Mouse (Mus musculus): ENCODE measurements around the gene Rfx5. TPM values are rescaled to one million over a fixed set of nuclear protein-coding genes. Genes with fewer than 3 reads are reported as not detected.

Rfx5 gene
- polyA plus RNA-seq, 1 experiment from 2014 or later: 13.7 TPM

DNA sequence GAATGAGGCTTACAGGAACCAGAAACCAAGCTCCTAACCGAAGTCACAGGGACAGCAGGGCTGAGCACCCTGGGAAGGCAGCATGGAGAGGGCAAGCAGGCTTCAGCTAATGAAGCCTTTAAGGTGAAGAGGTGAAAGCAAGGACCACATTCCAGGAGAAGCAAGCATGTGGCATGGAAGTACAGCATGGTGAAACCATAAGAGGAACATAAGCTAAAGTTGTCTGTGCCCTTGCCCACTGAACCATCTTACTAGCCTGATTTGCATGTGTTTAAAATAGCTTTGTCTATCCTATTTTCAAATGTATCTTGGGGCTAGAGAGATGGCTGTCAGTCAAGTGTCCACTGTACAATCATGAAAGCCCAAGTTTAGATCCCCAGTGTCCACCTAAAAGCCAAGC is 12.0 kb downstream of the Rfx5 start:
- Histone ChIP-seq H3K4me2 (ENCODE audit: low read depth, severe bottlenecking) (no peak overlapping the region), H3K4me1 (ENCODE audit: control insufficient read depth, insufficient read depth, low read length) (no peaks in the 10 kb centered on the region), H3K9ac (ENCODE audit: low read length) (no peak overlapping the region), H3K4me3 (ENCODE audit: low read depth, low read length) (no peak overlapping the region), H3K36me3 (ENCODE audit: control insufficient read depth, insufficient read depth, low read length) (no peaks in the 10 kb centered on the region), H3K27ac (replicated peaks; ENCODE audit: low read depth, low read length) (no peak overlapping the region), H3K27me3 (ENCODE audit: control insufficient read depth, insufficient read depth, low read length) (no peaks in the 10 kb centered on the region), H3K9me3 (ENCODE audit: control insufficient read depth, low read length) (no peaks in the 10 kb centered on the region)
- ATAC-seq (ENCODE audit: insufficient number of reproducible peaks, low FRiP score, low TSS enrichment, low read depth): no peak
- DNase-seq (ENCODE audit: low spot score): no peak
- 79% methylated on average over 1 of the region's 1 CpGs for WGBS

GRCm38 (mm10) chr3:94972552-94972951 is 18.7 kb downstream of the Rfx5 start:
- no peak overlapping the region for H3K9ac ChIP-seq (ENCODE audit: low read length)
- no peak overlapping the region for H3K4me2 ChIP-seq (ENCODE audit: low read depth, severe bottlenecking)
- H3K27me3 ChIP-seq (ENCODE audit: control insufficient read depth, insufficient read depth, low read length): no peaks in the 10 kb centered on the region
- no peak overlapping the region for H3K27ac ChIP-seq (replicated peaks; ENCODE audit: low read depth, low read length)
- no peak for ATAC-seq (ENCODE audit: insufficient number of reproducible peaks, low FRiP score, low TSS enrichment, low read depth)
- peaks cover 5% of the 10 kb centered on the region; the same call in 1 of the 2 replicates for H3K4me1 ChIP-seq (ENCODE audit: control insufficient read depth, insufficient read depth, low read length)
- no peaks in the 10 kb centered on the region for H3K9me3 ChIP-seq (ENCODE audit: control insufficient read depth, low read length)
- WGBS: 88% methylated on average over 3 of the region's 3 CpGs
- H3K4me3 ChIP-seq (ENCODE audit: low read depth, low read length): no peak overlapping the region
- no peaks in the 10 kb centered on the region for H3K36me3 ChIP-seq (ENCODE audit: control insufficient read depth, insufficient read depth, low read length)
- no peak for DNase-seq (ENCODE audit: low spot score)

DNA sequence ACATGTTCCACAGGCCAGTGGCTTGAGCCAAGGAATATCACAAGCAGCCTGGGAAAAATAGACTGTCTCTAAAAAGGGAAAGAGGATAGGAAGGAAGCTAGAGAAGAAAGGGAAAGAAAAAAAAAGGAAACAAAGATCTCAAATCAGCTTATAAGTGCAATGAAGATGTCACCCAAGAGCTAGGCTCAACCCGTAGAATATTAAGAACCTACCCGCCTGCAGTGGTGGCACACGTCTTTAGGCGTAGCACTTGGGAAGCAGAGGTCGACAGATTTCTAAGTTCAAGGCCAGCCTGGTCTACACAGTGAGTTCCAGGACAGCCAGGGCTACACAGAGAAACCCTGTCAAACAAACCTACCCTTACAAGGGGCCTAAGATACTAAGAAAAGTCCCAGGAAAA is 19.7 kb downstream of the Rfx5 start:
- ATAC-seq (ENCODE audit: insufficient number of reproducible peaks, low FRiP score, low TSS enrichment, low read depth) (no peak), DNase-seq (ENCODE audit: low spot score) (no peak)
- WGBS: 92% methylated on average over 5 of the region's 5 CpGs
- Histone ChIP-seq H3K36me3 (ENCODE audit: control insufficient read depth, insufficient read depth, low read length) (no peaks in the 10 kb centered on the region), H3K4me1 (ENCODE audit: control insufficient read depth, insufficient read depth, low read length) (peaks cover 5% of the 10 kb centered on the region; the same call in 1 of the 2 replicates), H3K27ac (replicated peaks; ENCODE audit: low read depth, low read length) (no peak overlapping the region), H3K9ac (ENCODE audit: low read length) (no peak overlapping the region), H3K9me3 (ENCODE audit: control insufficient read depth, low read length) (no peaks in the 10 kb centered on the region), H3K4me2 (ENCODE audit: low read depth, severe bottlenecking) (peak overlapping the region; percentile 53; the same call in 1 of the 2 replicates), H3K27me3 (ENCODE audit: control insufficient read depth, insufficient read depth, low read length) (no peaks in the 10 kb centered on the region), H3K4me3 (ENCODE audit: low read depth, low read length) (no peak overlapping the region)

DNA sequence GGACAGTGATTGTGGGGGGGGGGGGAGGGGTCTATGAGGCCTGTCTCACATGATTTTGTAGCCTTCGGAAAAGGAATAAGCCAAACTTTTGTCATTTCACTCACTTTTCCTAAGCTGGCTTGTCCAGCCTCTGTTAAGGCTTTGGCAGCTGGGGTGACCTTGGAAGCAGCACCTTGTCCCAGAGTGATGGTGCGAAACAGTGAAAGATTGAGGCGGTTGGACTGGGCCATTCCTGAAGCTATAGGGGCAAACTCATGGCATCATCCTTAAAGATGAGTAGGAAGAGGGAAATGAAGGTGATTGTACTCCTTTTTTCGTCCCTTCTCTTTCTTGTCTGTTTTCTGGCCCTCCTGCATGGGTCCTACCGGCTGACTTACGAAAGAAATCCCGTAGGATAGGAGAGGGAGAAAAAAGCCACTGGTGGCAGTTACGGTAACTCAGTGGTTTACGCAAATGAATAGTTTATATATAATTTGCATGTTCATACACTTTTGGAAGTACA is 20.2 kb downstream of the Rfx5 start:
- 27% methylated on average over 9 of the region's 9 CpGs for WGBS
- 0 out of 2 replicates have a peak, but pooled peaks have one; percentile 20 for ATAC-seq (ENCODE audit: insufficient number of reproducible peaks, low FRiP score, low TSS enrichment, low read depth)

DNA sequence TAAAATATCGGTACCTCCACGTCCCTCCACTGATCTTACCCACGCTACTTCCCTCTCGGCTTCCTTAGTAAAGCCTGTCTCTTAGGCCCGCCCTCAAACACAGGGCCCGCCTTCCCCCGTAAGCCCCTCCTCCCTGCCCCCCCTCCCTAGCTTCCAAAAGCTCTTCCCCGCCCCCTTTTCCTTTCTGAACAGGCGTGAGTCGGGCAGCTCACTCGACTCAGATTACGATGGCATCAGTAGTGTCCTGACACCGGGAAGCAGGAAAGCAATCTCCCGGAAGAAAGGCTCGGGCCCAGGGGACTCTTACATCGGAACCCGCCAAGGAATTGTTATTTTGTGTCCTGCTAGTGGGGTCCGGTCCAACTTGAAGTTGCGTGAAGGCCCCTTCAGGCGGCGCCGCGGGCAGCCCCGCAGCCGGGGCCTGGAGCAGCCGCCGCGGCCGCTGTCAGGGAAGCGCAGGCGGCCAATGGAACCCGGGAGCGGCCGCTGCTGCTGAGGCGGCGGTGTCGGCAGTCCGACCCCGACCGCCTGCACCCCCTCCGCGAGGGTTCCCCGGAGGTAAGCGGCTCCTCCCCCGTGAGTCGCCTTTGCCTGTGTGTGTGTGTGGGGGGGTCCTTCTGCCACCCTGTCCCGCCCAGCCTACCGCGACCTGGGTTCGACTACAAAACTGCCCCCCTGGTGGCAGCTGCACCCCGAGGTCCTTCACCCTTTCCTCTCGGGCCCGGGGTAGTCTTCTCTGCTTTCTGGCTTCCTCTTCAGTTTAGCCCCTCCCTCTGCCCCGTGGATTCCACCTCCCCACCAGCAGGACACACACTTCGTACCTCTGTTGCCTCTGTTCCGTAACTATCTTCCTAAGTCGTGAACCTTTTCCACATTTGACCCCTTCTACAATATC is 20.9 kb downstream of the Rfx5 start, which contains the start of gene Pi4kb:
Gene Pi4kb, plus strand, starts transcription at position 204 of the 895 bp plus-strand sequence.
- H3K27ac ChIP-seq (replicated peaks; ENCODE audit: low read depth, low read length): 0 out of 2 replicates have a peak within 1 kb of the TSS, but pooled peaks have one; percentile 57
- WGBS: under 1% methylated on average over 51 of the region's 57 CpGs
- H3K9me3 ChIP-seq (ENCODE audit: control insufficient read depth, low read length): no peaks in the 10 kb centered on the region
- H3K27me3 ChIP-seq (ENCODE audit: control insufficient read depth, insufficient read depth, low read length): no peaks in the 10 kb centered on the region
- H3K9ac ChIP-seq (ENCODE audit: low read length): peak within 1 kb of the TSS; percentile 71
- H3K4me3 ChIP-seq (ENCODE audit: low read depth, low read length): peak within 1 kb of the TSS; percentile 72
- H3K36me3 ChIP-seq (ENCODE audit: control insufficient read depth, insufficient read depth, low read length): no peaks in the 10 kb centered on the region
- peak within 1 kb of the TSS; percentile 53 for H3K4me2 ChIP-seq (ENCODE audit: low read depth, severe bottlenecking)
- peak; percentile 93 for ATAC-seq (ENCODE audit: insufficient number of reproducible peaks, low FRiP score, low TSS enrichment, low read depth)
- H3K4me1 ChIP-seq (ENCODE audit: control insufficient read depth, insufficient read depth, low read length): peaks cover 5% of the 10 kb centered on the region; the same call in 1 of the 2 replicates
- DNase-seq (ENCODE audit: low spot score): peak; percentile 93

More for the DNA sequence above, 20.2 kb downstream of the Rfx5 start:
- Histone ChIP-seq H3K4me3 (ENCODE audit: low read depth, low read length) (peak overlapping the region; percentile 72), H3K4me2 (ENCODE audit: low read depth, severe bottlenecking) (peak overlapping the region; percentile 53), H3K9ac (ENCODE audit: low read length) (peak overlapping the region; percentile 47), H3K27me3 (ENCODE audit: control insufficient read depth, insufficient read depth, low read length) (no peaks in the 10 kb centered on the region), H3K36me3 (ENCODE audit: control insufficient read depth, insufficient read depth, low read length) (no peaks in the 10 kb centered on the region), H3K4me1 (ENCODE audit: control insufficient read depth, insufficient read depth, low read length) (peaks cover 5% of the 10 kb centered on the region; the same call in 1 of the 2 replicates), H3K9me3 (ENCODE audit: control insufficient read depth, low read length) (no peaks in the 10 kb centered on the region), H3K27ac (replicated peaks; ENCODE audit: low read depth, low read length) (no peak overlapping the region)
- DNase-seq (ENCODE audit: low spot score): no peak

GRCm38 (mm10) chr3:94984312-94984711 is 30.4 kb downstream of the Rfx5 start:
- Histone ChIP-seq H3K36me3 (ENCODE audit: control insufficient read depth, insufficient read depth, low read length) (peaks cover 5% of the 10 kb centered on the region; the same call in 1 of the 2 replicates), H3K4me3 (ENCODE audit: low read depth, low read length) (no peak overlapping the region), H3K27ac (replicated peaks; ENCODE audit: low read depth, low read length) (no peak overlapping the region), H3K4me2 (ENCODE audit: low read depth, severe bottlenecking) (no peak overlapping the region), H3K27me3 (ENCODE audit: control insufficient read depth, insufficient read depth, low read length) (no peaks in the 10 kb centered on the region), H3K4me1 (ENCODE audit: control insufficient read depth, insufficient read depth, low read length) (no peaks in the 10 kb centered on the region), H3K9me3 (ENCODE audit: control insufficient read depth, low read length) (no peaks in the 10 kb centered on the region), H3K9ac (ENCODE audit: low read length) (no peak overlapping the region)
- WGBS: 89% methylated on average over 11 of the region's 11 CpGs
- ATAC-seq (ENCODE audit: insufficient number of reproducible peaks, low FRiP score, low TSS enrichment, low read depth) (no peak), DNase-seq (ENCODE audit: low spot score) (no peak)

- ATAC-seq (ENCODE audit: insufficient number of reproducible peaks, low FRiP score, low TSS enrichment, low read depth): no peak
- WGBS: 88% methylated on average over 2 of the region's 2 CpGs
- no peak overlapping the region for H3K9ac ChIP-seq (ENCODE audit: low read length)
- H3K4me2 ChIP-seq (ENCODE audit: low read depth, severe bottlenecking): no peak overlapping the region
- H3K27ac ChIP-seq (replicated peaks; ENCODE audit: low read depth, low read length): no peak overlapping the region
- peaks cover 5% of the 10 kb centered on the region for H3K36me3 ChIP-seq (ENCODE audit: control insufficient read depth, insufficient read depth, low read length)
- H3K27me3 ChIP-seq (ENCODE audit: control insufficient read depth, insufficient read depth, low read length): no peaks in the 10 kb centered on the region
- no peak overlapping the region for H3K4me3 ChIP-seq (ENCODE audit: low read depth, low read length)
- DNase-seq (ENCODE audit: low spot score): no peak
- H3K4me1 ChIP-seq (ENCODE audit: control insufficient read depth, insufficient read depth, low read length): no peaks in the 10 kb centered on the region
- H3K9me3 ChIP-seq (ENCODE audit: control insufficient read depth, low read length): no peaks in the 10 kb centered on the region
Observed at GRCm38 (mm10) chr3:94985513-94985912, 31.6 kb downstream of the Rfx5 start.

GRCm38 (mm10) chr3:94987578-94987977 is 33.7 kb downstream of the Rfx5 start:
- no peak overlapping the region for H3K27ac ChIP-seq (replicated peaks; ENCODE audit: low read depth, low read length)
- no peak overlapping the region for H3K9ac ChIP-seq (ENCODE audit: low read length)
- no peaks in the 10 kb centered on the region for H3K27me3 ChIP-seq (ENCODE audit: control insufficient read depth, insufficient read depth, low read length)
- ATAC-seq (ENCODE audit: insufficient number of reproducible peaks, low FRiP score, low TSS enrichment, low read depth) (no peak), DNase-seq (ENCODE audit: low spot score) (no peak)
- H3K4me3 ChIP-seq (ENCODE audit: low read depth, low read length): no peak overlapping the region
- H3K4me1 ChIP-seq (ENCODE audit: control insufficient read depth, insufficient read depth, low read length): no peaks in the 10 kb centered on the region
- peaks cover 7% of the 10 kb centered on the region for H3K36me3 ChIP-seq (ENCODE audit: control insufficient read depth, insufficient read depth, low read length)
- no peaks in the 10 kb centered on the region for H3K9me3 ChIP-seq (ENCODE audit: control insufficient read depth, low read length)
- no peak overlapping the region for H3K4me2 ChIP-seq (ENCODE audit: low read depth, severe bottlenecking)
